Comparison of ENCODE assay signal across 22 mouse cellular contexts in the genomic region with DNA sequence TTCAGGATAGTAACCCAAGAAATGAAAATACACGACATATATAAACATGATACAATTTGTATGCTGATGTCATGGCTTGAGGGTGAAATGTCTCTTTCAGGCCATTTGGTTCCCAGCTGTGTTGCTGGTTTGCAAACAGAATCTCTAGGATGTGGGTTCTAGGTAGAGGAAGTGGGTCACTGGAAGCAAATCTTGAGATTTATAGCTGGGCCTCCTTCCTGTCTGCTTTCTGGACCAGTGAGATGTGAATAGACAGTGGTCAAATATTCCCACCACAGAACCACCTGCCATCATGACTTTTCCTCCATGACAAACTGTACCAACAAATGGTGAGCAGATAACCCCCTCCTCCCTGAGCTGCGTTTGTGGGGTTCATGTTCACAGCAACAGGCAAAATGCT. TPM values are rescaled to one million over a fixed set of nuclear protein-coding genes. Genes with fewer than 3 reads are reported as not detected.
DNase-seq lines count a peak whose midpoint lies in the region; ATAC-seq and TF ChIP-seq lines count a peak whose summit lies in the region.
"Had no signal": no experiment of that assay in that cellular context is flagged by ENCODE, and none has a peak within 500 bp of the region (broad histone marks: within the 10 kb centered on the region; RNA-seq: fewer than 3 reads in every experiment).

No protein-coding gene starts in this region.

- ATAC-seq in hematopoietic stem cell, adult 5-6 weeks (replicated peaks in 1 of 2; ENCODE audit: insufficient read depth in 1 of 2, low FRiP score in 2 of 2, low TSS enrichment in 1 of 2, low read depth in 1 of 2, poor library complexity in 2 of 2, severe bottlenecking in 2 of 2): peak; percentile 85 to 95
- ATAC-seq: CD4-positive, CD25-positive, alpha-beta regulatory T cell, adult 4 months; forebrain, embryonic 14.5 days; forebrain, postnatal 0 days; hindbrain, embryonic 16.5 days had no signal

- H3K36me3 ChIP-seq in heart, embryonic 10.5 days: no peaks in the 10 kb centered on the region
- H3K36me3 ChIP-seq in heart, adult 2 months (ENCODE audit: control insufficient read depth, insufficient read depth, low read length): 0 out of 2 replicates have a peak, but pooled peaks cover 2% of the 10 kb centered on the region
- no peaks in the 10 kb centered on the region for H3K36me3 ChIP-seq in splenic B cell, adult 2 months (ENCODE audit: control insufficient read depth, insufficient read depth, low read length, poor library complexity, severe bottlenecking)
- no peaks in the 10 kb centered on the region for H3K36me3 ChIP-seq in forebrain, embryonic 10.5 days (replicated peaks)
- no peaks in the 10 kb centered on the region for H3K36me3 ChIP-seq in thymus, adult 2 months (ENCODE audit: control insufficient read depth, insufficient read depth, low read length)
- H3K36me3 ChIP-seq: hindbrain, embryonic 10.5 days; hindbrain, embryonic 13.5 days had no signal

- H3K79me2 ChIP-seq in heart, adult 2 months (replicated peaks; ENCODE audit: control insufficient read depth, insufficient read depth, low read length): no peaks in the 10 kb centered on the region

- intact Hi-C loops in heart, adult 2 months (cut with DNase I): no loop called here

- TF ChIP-seq POLR2A in heart, adult 2 months (IDR thresholded peaks at IDR 0.05; ENCODE audit: insufficient read depth, low read depth, low read length): no peak
- no peak for TF ChIP-seq POLR2A in thymus, adult 2 months (IDR thresholded peaks at IDR 0.05; ENCODE audit: control insufficient read depth, extremely low read depth, insufficient read depth, low read length, poor library complexity)

- no peaks in the 10 kb centered on the region for H3K27me3 ChIP-seq in heart, embryonic 10.5 days (ENCODE audit: insufficient read depth, poor library complexity, severe bottlenecking)
- no peaks in the 10 kb centered on the region for H3K27me3 ChIP-seq in heart, adult 2 months (ENCODE audit: control insufficient read depth, insufficient read depth, low read length)
- H3K27me3 ChIP-seq in splenic B cell, adult 2 months (ENCODE audit: control insufficient read depth, insufficient read depth, low read length, poor library complexity, severe bottlenecking): no peaks in the 10 kb centered on the region
- H3K27me3 ChIP-seq in forebrain, embryonic 10.5 days (ENCODE audit: poor library complexity, severe bottlenecking): no peaks in the 10 kb centered on the region
- no peaks in the 10 kb centered on the region for H3K27me3 ChIP-seq in thymus, adult 2 months (ENCODE audit: control insufficient read depth, insufficient read depth, low read length)
- H3K27me3 ChIP-seq: hindbrain, embryonic 13.5 days had no signal

- no peak overlapping the region for H3K9ac ChIP-seq in heart, adult 2 months (ENCODE audit: low read depth, low read length)
- H3K9ac ChIP-seq: forebrain, postnatal 0 days; hindbrain, embryonic 13.5 days had no signal

- no peak for TF ChIP-seq EP300 in heart, adult 2 months (IDR thresholded peaks at IDR 0.05; ENCODE audit: insufficient read depth, low read depth, low read length)

- H3K4me1 ChIP-seq in heart, embryonic 10.5 days: peaks cover 15% of the 10 kb centered on the region
- no peaks in the 10 kb centered on the region; the same call in 1 of the 2 replicates for H3K4me1 ChIP-seq in heart, adult 2 months (ENCODE audit: control insufficient read depth, insufficient read depth, low read length)
- H3K4me1 ChIP-seq in forebrain, embryonic 10.5 days: peaks cover 38% of the 10 kb centered on the region
- H3K4me1 ChIP-seq in thymus, adult 2 months (replicated peaks; ENCODE audit: control insufficient read depth, insufficient read depth, low read length): no peaks in the 10 kb centered on the region

- no peak overlapping the region for H3K4me3 ChIP-seq in heart, embryonic 10.5 days
- no peak overlapping the region for H3K4me3 ChIP-seq in heart, adult 2 months
- no peak overlapping the region for H3K4me3 ChIP-seq in forebrain, embryonic 10.5 days
- no peak overlapping the region for H3K4me3 ChIP-seq in thymus, adult 2 months (ENCODE audit: control insufficient read depth, insufficient read depth, low read length)
- H3K4me3 ChIP-seq: gastrocnemius, adult 2 months; hindbrain, embryonic 10.5 days; hindbrain, embryonic 13.5 days had no signal

- 81% methylated on average over 2 of the region's 2 CpGs for WGBS in heart, embryonic 10.5 days
- 87% methylated on average over 2 of the region's 2 CpGs for WGBS in heart, adult 2 months
- 86% methylated on average over 2 of the region's 2 CpGs for WGBS in forebrain, embryonic 10.5 days
- 12% methylated on average over 2 of the region's 2 CpGs for WGBS in thymus, adult 2 months

- no peaks in the 10 kb centered on the region for H3K9me3 ChIP-seq in heart, embryonic 10.5 days
- H3K9me3 ChIP-seq in forebrain, embryonic 10.5 days: no peaks in the 10 kb centered on the region
- H3K9me3 ChIP-seq: hindbrain, embryonic 10.5 days; hindbrain, embryonic 13.5 days had no signal

- peak; percentile 56 for DNase-seq in heart, embryonic 10.5 days (ENCODE audit: low spot score)
- no peak for DNase-seq in heart, adult 2 months
- DNase-seq in 416B (ENCODE audit: low read depth): peak; percentile 65
- peak; percentile 11 for DNase-seq in splenic B cell, adult 2 months (ENCODE audit: low read depth, low spot score)
- no peak for DNase-seq in forebrain, embryonic 10.5 days (ENCODE audit: extremely low spot score, low spot score)
- no peak for DNase-seq in thymus, adult 2 months
- DNase-seq: adrenal gland, adult 2 months; adrenal gland, postnatal 14 days; cerebellum, adult 11 months; cerebellum, adult 2 months; cerebellum, adult 9-11 months; cerebellum, postnatal 36 days; forebrain, postnatal 0 days; gastrocnemius, adult 2 months; gastrocnemius, postnatal 14 days; heart, adult 18-20 months had no signal

- H3K27ac ChIP-seq in heart, embryonic 10.5 days: no peak overlapping the region
- no peak overlapping the region for H3K27ac ChIP-seq in heart, adult 2 months
- no peak overlapping the region for H3K27ac ChIP-seq in forebrain, embryonic 10.5 days
- H3K27ac ChIP-seq in thymus, adult 2 months (ENCODE audit: control insufficient read depth, insufficient read depth, low read length): no peak overlapping the region
- H3K27ac ChIP-seq: gastrocnemius, adult 2 months; hindbrain, embryonic 10.5 days; hindbrain, embryonic 13.5 days had no signal

- no peak for TF ChIP-seq CTCF in heart, adult 2 months (IDR thresholded peaks at IDR 0.05)
- TF ChIP-seq CTCF in thymus, adult 2 months (IDR thresholded peaks at IDR 0.05; ENCODE audit: borderline replicate concordance, control insufficient read depth, extremely low read depth, insufficient read depth, low read length, poor library complexity): no peak

RNA-seq across cellular contexts. Expression of a gene that starts 45.6 kb away (rescaled TPM):
- 173 and 189 TPM in 2 replicates for polyA plus RNA-seq in heart, embryonic 10.5 days (2016; fragmentation: Nextera tagmentation; extraction: Ambion mirVana)
- 10 to 100 TPM; 60.0 to 61.0 TPM for total RNA-seq in heart, adult 2 months (2021)
- 31.4 and 63.3 TPM in 2 replicates for polyA plus RNA-seq in heart, adult 2 months (2012; rRNA removed)
- 107 and 161 TPM in 2 replicates for total RNA-seq in hematopoietic stem cell, adult 5-6 weeks (2017)
- 194 and 207 TPM in 2 replicates for polyA plus RNA-seq in forebrain, embryonic 10.5 days (2016; fragmentation: Nextera tagmentation; extraction: Ambion mirVana)
- 27.9 and 32.3 TPM in 2 replicates for polyA plus RNA-seq in thymus, adult 2 months (2012; rRNA removed)

Comparison
In these comparisons a context has a peak if more than half of its experiments do, and no peak if none do; other contexts are left out.
1. DNase-seq: peak in heart, embryonic 10.5 days (single experiment), 416B (single experiment) and splenic B cell, adult 2 months (single experiment); none in heart, adult 2 months (0 of 2), forebrain, embryonic 10.5 days (single experiment) and thymus, adult 2 months (single experiment).